Mouse (Mus musculus) embryonic facial prominence, embryonic 12.5 days (tissue): Measurements from ENCODE around the gene Fam227a. TPM values are rescaled to one million over a fixed set of nuclear protein-coding genes. Genes with fewer than 3 reads are reported as not detected.

ENCODE experiments used
- microRNA-seq: library from miRNA; unstranded; fragments of <30 nt; microRNA quantifications from one replicate; pipeline ENCODE4, GENCODE M21; 2017
- polyA plus RNA-seq: library from polyadenylated mRNA; unstranded; fragments of >200 nt; fragmentation: Nextera tagmentation; extraction: Ambion mirVana; gene quantifications from 2 replicates; pipeline ENCODE4 v1.2.1, GENCODE M21; 2016

The Fam227a gene
- polyA plus RNA-seq, 1 experiment from 2014 or later = 2.9 TPM

Small RNA genes lying within 50 kb of the gene (microRNA-seq; reads per million reads assigned to microRNA genes)
- gene Gm27903 = not detected

Other genes starting within 250 kb of the Fam227a start
- 148 and 160 TPM in 2 replicates for gene Csnk1e, start 203.4 kb downstream of the Fam227a start, polyA plus RNA-seq
- 0.10 TPM in 1 of 2 replicates, not detected in the other for gene Kcnj4, start 153.7 kb downstream of the Fam227a start, polyA plus RNA-seq
- 41.5 and 42.0 TPM in 2 replicates for gene Kdelr3, start 142.5 kb downstream of the Fam227a start, polyA plus RNA-seq
- gene Ddx17, start 112.2 kb downstream of the Fam227a start, polyA plus RNA-seq = 72.0 and 73.1 TPM in 2 replicates
- 1.3 and 1.5 TPM in 2 replicates for gene Dmc1, start 53.8 kb downstream of the Fam227a start, polyA plus RNA-seq
- 59.9 and 60.3 TPM in 2 replicates for gene Cby1, start 243 bp upstream of the Fam227a start, polyA plus RNA-seq
- 229 and 235 TPM in 2 replicates for gene Tomm22, start 11.9 kb upstream of the Fam227a start, polyA plus RNA-seq
- gene Josd1, start 29.0 kb upstream of the Fam227a start, polyA plus RNA-seq = 30.1 and 32.7 TPM in 2 replicates
- 41.5 and 43.6 TPM in 2 replicates for gene Gtpbp1, start 31.9 kb upstream of the Fam227a start, polyA plus RNA-seq
- gene Sun2, start 83.6 kb upstream of the Fam227a start, polyA plus RNA-seq = 6.0 and 6.2 TPM in 2 replicates
- 69.9 and 70.3 TPM in 2 replicates for gene Dnal4, start 118.9 kb upstream of the Fam227a start, polyA plus RNA-seq
- 4.1 and 4.6 TPM in 2 replicates for gene Nptxr, start 145.8 kb upstream of the Fam227a start, polyA plus RNA-seq
- 0.60 TPM in 1 of 2 replicates, not detected in the other for gene Npcd, start 175.3 kb upstream of the Fam227a start, polyA plus RNA-seq
- 31.5 and 32.6 TPM in 2 replicates for gene Cbx6, start 175.7 kb upstream of the Fam227a start, polyA plus RNA-seq
- gene Apobec3, start 232.7 kb upstream of the Fam227a start, polyA plus RNA-seq = 8.4 and 10.0 TPM in 2 replicates